Mouse (Mus musculus): ENCODE data around the gene Has3.

DNA sequence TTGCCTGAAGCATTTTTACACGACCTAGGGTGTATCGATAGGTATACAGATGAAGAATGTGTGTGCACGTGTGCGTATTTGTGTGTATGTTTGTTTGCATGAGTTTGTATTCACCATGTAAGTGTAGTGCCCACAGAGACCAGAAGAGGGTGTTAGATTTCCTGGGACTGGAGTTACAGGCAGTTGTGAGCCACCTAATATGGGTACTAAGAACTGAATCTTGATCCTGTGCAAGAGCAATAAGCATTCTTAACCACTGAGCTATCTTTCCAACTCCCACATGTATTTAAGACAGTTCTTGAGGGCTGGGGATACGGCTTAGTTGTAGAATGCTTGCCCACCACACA, 50.3 kb downstream of the Has3 start:
- TF ChIP-seq CTCF (IDR thresholded peaks at IDR 0.05; ENCODE audit: extremely low read depth, insufficient read length, insufficient replicate concordance, low read depth, low read length) (no peak), POLR2A (IDR thresholded peaks at IDR 0.05; ENCODE audit: low read depth, low read length) (no peak)

Measured in small intestine, adult 2 months (tissue).